Comparison of ENCODE assay signal across 26 mouse cellular contexts in the genomic region with DNA sequence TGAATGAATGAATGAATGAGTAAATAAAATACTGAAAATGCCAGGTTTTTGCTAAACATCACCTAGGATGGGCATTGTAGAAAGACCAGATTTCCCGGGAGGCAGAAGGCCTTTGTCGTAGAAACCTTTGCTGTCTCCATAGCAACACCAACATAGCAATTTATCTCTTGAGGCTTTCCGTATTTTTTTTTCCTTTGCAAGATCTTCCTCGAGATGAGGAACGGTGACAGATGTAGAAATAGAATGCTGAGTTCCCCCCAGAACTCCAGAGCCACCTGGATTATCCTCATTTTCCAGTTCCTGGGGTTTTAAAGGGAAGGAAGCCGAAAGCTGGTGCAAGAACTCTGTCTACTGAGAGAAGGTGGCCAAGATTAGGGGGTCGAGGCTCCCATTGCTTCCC. TPM values are rescaled to one million over a fixed set of nuclear protein-coding genes. Genes with fewer than 3 reads are reported as not detected.
A peak's percentile ranks its signal among the peaks of the same experiment; 100 is the strongest.
DNase-seq lines count a peak whose midpoint lies in the region; ATAC-seq and TF ChIP-seq lines count a peak whose summit lies in the region.
"Had no signal": no experiment of that assay in that cellular context is flagged by ENCODE, and none has a peak within 500 bp of the region (broad histone marks: within the 10 kb centered on the region; RNA-seq: fewer than 3 reads in every experiment).

No protein-coding gene starts in this region.

- no peak for TF ChIP-seq EP300 in lung, postnatal 0 days (IDR thresholded peaks at IDR 0.05)

- H3K4me3 ChIP-seq in forebrain, postnatal 0 days (ENCODE audit: low read depth, low read length), result no peak overlapping the region
- no peak overlapping the region for H3K4me3 ChIP-seq in forebrain, embryonic 13.5 days
- H3K4me3 ChIP-seq in heart, embryonic 15.5 days, result no peak overlapping the region
- no peak overlapping the region for H3K4me3 ChIP-seq in lung, postnatal 0 days (ENCODE audit: low read depth, low read length)
- H3K4me3 ChIP-seq in cortical plate, adult 2 months (ENCODE audit: insufficient read depth, low read length), result no peak overlapping the region
- H3K4me3 ChIP-seq: embryonic facial prominence, embryonic 13.5 days; erythroblast, embryonic 14.5 days; hindbrain, embryonic 15.5 days; intestine, embryonic 15.5 days; limb, embryonic 12.5 days had no signal

- H3K9ac ChIP-seq in forebrain, postnatal 0 days, result no peak overlapping the region
- H3K9ac ChIP-seq in forebrain, embryonic 13.5 days, result no peak overlapping the region
- H3K9ac ChIP-seq in heart, embryonic 15.5 days, result no peak overlapping the region
- H3K9ac ChIP-seq in lung, postnatal 0 days (replicated peaks; ENCODE audit: low read depth), result no peak overlapping the region
- H3K9ac ChIP-seq: embryonic facial prominence, embryonic 13.5 days; hindbrain, embryonic 15.5 days; intestine, embryonic 15.5 days; limb, embryonic 12.5 days; liver, postnatal 0 days had no signal

- DNase-seq in forebrain, postnatal 0 days, result no peak
- DNase-seq in heart, postnatal 36 days, result no peak
- no peak for DNase-seq in lung, postnatal 0 days (ENCODE audit: low spot score)
- no peak for DNase-seq in lung, postnatal 14 days
- DNase-seq: adrenal gland, adult 2 months; cerebellum, adult 11-12 months; embryo, embryonic 11 days; gastrocnemius, adult 2 months; kidney, adult 8-10 months; kidney, postnatal 10 days; liver, postnatal 0 days; lung, postnatal 10 days; right cerebral cortex, postnatal 14 days; thymus, adult 2 months; thymus, postnatal 4 days had no signal

- no peaks in the 10 kb centered on the region for H3K9me3 ChIP-seq in forebrain, postnatal 0 days (ENCODE audit: low read length)
- no peaks in the 10 kb centered on the region for H3K9me3 ChIP-seq in forebrain, embryonic 13.5 days (replicated peaks)
- H3K9me3 ChIP-seq in heart, embryonic 15.5 days (replicated peaks), result no peaks in the 10 kb centered on the region
- no peaks in the 10 kb centered on the region for H3K9me3 ChIP-seq in lung, postnatal 0 days (ENCODE audit: low read length)
- H3K9me3 ChIP-seq: embryonic facial prominence, embryonic 13.5 days; hindbrain, embryonic 15.5 days; intestine, embryonic 15.5 days; limb, embryonic 12.5 days had no signal

- H3K36me3 ChIP-seq in forebrain, postnatal 0 days (ENCODE audit: insufficient read depth), result peaks cover 38% of the 10 kb centered on the region
- peaks cover 47% of the 10 kb centered on the region for H3K36me3 ChIP-seq in forebrain, embryonic 13.5 days (ENCODE audit: poor library complexity, severe bottlenecking)
- peaks cover 20% of the 10 kb centered on the region; the same call in 1 of the 2 replicates for H3K36me3 ChIP-seq in heart, embryonic 15.5 days
- H3K36me3 ChIP-seq in lung, postnatal 0 days (ENCODE audit: insufficient read depth, low read length), result no peaks in the 10 kb centered on the region

- H3K27me3 ChIP-seq in forebrain, postnatal 0 days (ENCODE audit: insufficient read depth, low read length), result no peaks in the 10 kb centered on the region
- H3K27me3 ChIP-seq in forebrain, embryonic 13.5 days, result no peaks in the 10 kb centered on the region
- no peaks in the 10 kb centered on the region for H3K27me3 ChIP-seq in heart, embryonic 15.5 days
- H3K27me3 ChIP-seq in lung, postnatal 0 days (replicated peaks; ENCODE audit: insufficient read depth, low read length), result no peaks in the 10 kb centered on the region
- H3K27me3 ChIP-seq: embryonic facial prominence, embryonic 13.5 days; hindbrain, embryonic 15.5 days; intestine, embryonic 15.5 days; limb, embryonic 12.5 days; Patski had no signal

- WGBS in forebrain, postnatal 0 days, result 57% methylated on average over 7 of the region's 7 CpGs
- 82% methylated on average over 7 of the region's 7 CpGs for WGBS in forebrain, embryonic 13.5 days
- WGBS in heart, embryonic 15.5 days, result 66% methylated on average over 7 of the region's 7 CpGs
- 75% methylated on average over 7 of the region's 7 CpGs for WGBS in lung, postnatal 0 days

- TF ChIP-seq POLR2A in cortical plate, adult 2 months (IDR thresholded peaks at IDR 0.05; ENCODE audit: extremely low read depth, insufficient read depth, low read length), result no peak

- peak overlapping the region; percentile 62 for H3K27ac ChIP-seq in forebrain, postnatal 0 days (ENCODE audit: low read depth, low read length)
- H3K27ac ChIP-seq in forebrain, embryonic 13.5 days, result no peak overlapping the region
- peak overlapping the region; percentile 68; the same call in 1 of the 2 replicates for H3K27ac ChIP-seq in heart, embryonic 15.5 days
- 0 out of 2 replicates have a peak overlapping the region, but pooled peaks have one; percentile 23 for H3K27ac ChIP-seq in lung, postnatal 0 days (ENCODE audit: low read length)
- peak overlapping the region; percentile 18; the same call in 1 of the 2 replicates for H3K27ac ChIP-seq in cortical plate, adult 2 months (ENCODE audit: insufficient read depth, low read length)
- H3K27ac ChIP-seq: embryonic facial prominence, embryonic 13.5 days; hindbrain, embryonic 15.5 days; intestine, embryonic 15.5 days; limb, embryonic 12.5 days had no signal

- H3K4me1 ChIP-seq in forebrain, postnatal 0 days (ENCODE audit: insufficient read depth), result peaks cover under 1% of the 10 kb centered on the region; the same call in 1 of the 2 replicates
- peaks cover 6% of the 10 kb centered on the region for H3K4me1 ChIP-seq in forebrain, embryonic 13.5 days
- H3K4me1 ChIP-seq in heart, embryonic 15.5 days (replicated peaks), result peaks cover 22% of the 10 kb centered on the region
- H3K4me1 ChIP-seq in lung, postnatal 0 days (ENCODE audit: insufficient read depth, low read depth, low read length), result peaks cover 5% of the 10 kb centered on the region; the same call in 1 of the 2 replicates
- H3K4me1 ChIP-seq in cortical plate, adult 2 months (ENCODE audit: control insufficient read depth, insufficient read depth, low read length), result peaks cover 4% of the 10 kb centered on the region
- H3K4me1 ChIP-seq: limb, embryonic 12.5 days had no signal

- intact Hi-C loops in heart, postnatal 36 days (cut with DNase I), result loop anchor here (2.0 kb wide), 2 partner anchors 46 to 62 kb away; partner anchors contain the start of genes Fuk and St3gal2

- ATAC-seq in forebrain, postnatal 0 days, result no peak; the same call in 1 of the 2 replicates
- no peak for ATAC-seq in forebrain, embryonic 13.5 days
- no peak for ATAC-seq in heart, embryonic 15.5 days (replicated peaks; ENCODE audit: insufficient number of reproducible peaks, insufficient read depth, low FRiP score, low read depth)
- no peak for ATAC-seq in lung, postnatal 0 days
- no peak for ATAC-seq in megakaryocyte, adult 5-6 weeks (ENCODE audit: poor library complexity, severe bottlenecking)
- ATAC-seq: liver, postnatal 0 days had no signal

- no peak overlapping the region for H3K4me2 ChIP-seq in forebrain, postnatal 0 days (ENCODE audit: low read depth)
- H3K4me2 ChIP-seq in forebrain, embryonic 13.5 days, result no peak overlapping the region
- H3K4me2 ChIP-seq in heart, embryonic 15.5 days, result no peak overlapping the region
- no peak overlapping the region for H3K4me2 ChIP-seq in lung, postnatal 0 days (replicated peaks; ENCODE audit: low read depth, low read length)
- H3K4me2 ChIP-seq: embryonic facial prominence, embryonic 13.5 days; hindbrain, embryonic 15.5 days; intestine, embryonic 15.5 days; limb, embryonic 12.5 days; liver, embryonic 11.5 days had no signal

- TF ChIP-seq CTCF in forebrain, postnatal 0 days (IDR thresholded peaks at IDR 0.05; ENCODE audit: low read depth), result no peak
- no peak for TF ChIP-seq CTCF in lung, postnatal 0 days (IDR thresholded peaks at IDR 0.05)
- TF ChIP-seq CTCF in cortical plate, adult 2 months (IDR thresholded peaks at IDR 0.05; ENCODE audit: extremely low read depth, insufficient read depth, low read length), result no peak

RNA-seq across cellular contexts. Expression of gene Ddx19a, which starts 32.9 kb away (rescaled TPM):
- 32.5 and 44.3 TPM in 2 replicates for total RNA-seq in forebrain, postnatal 0 days (2014; rRNA removed)
- polyA plus RNA-seq in forebrain, postnatal 0 days (2015; fragmentation: Nextera tagmentation; extraction: Ambion mirVana), result 14.3 and 15.0 TPM in 2 replicates
- 14.0 and 14.7 TPM in 2 replicates for polyA plus RNA-seq in forebrain, embryonic 13.5 days (2015; fragmentation: Nextera tagmentation; extraction: Ambion mirVana)
- 8.6 and 12.5 TPM in 2 replicates for polyA plus RNA-seq in heart, embryonic 15.5 days (2015; fragmentation: Nextera tagmentation; extraction: Ambion mirVana)
- 10 to 100 TPM; 34.2 to 35.4 TPM for total RNA-seq in heart, postnatal 36 days (2021)
- 6.8 and 8.4 TPM in 2 replicates for polyA plus RNA-seq in lung, postnatal 0 days (2015; fragmentation: Nextera tagmentation; extraction: Ambion mirVana)
- 23.8 TPM in 2 replicates for polyA plus RNA-seq in cortical plate, adult 2 months (2012; rRNA removed)
- total RNA-seq in megakaryocyte, adult 5-6 weeks (2015), result 41.4 and 44.5 TPM in 2 replicates
- total RNA-seq in megakaryocyte, adult 5-6 weeks (2017), result 22.4 and 32.5 TPM in 2 replicates

RNA-seq across cellular contexts. Expression of gene St3gal2, which starts 44.9 kb away (rescaled TPM):
- 27.4 and 30.7 TPM in 2 replicates for total RNA-seq in forebrain, postnatal 0 days (2014; rRNA removed)
- polyA plus RNA-seq in forebrain, postnatal 0 days (2015; fragmentation: Nextera tagmentation; extraction: Ambion mirVana), result 16.0 and 22.1 TPM in 2 replicates
- polyA plus RNA-seq in forebrain, embryonic 13.5 days (2015; fragmentation: Nextera tagmentation; extraction: Ambion mirVana), result 17.1 and 18.1 TPM in 2 replicates
- 15.2 and 17.2 TPM in 2 replicates for polyA plus RNA-seq in heart, embryonic 15.5 days (2015; fragmentation: Nextera tagmentation; extraction: Ambion mirVana)
- total RNA-seq in heart, postnatal 36 days (2021), result 10 to 100 TPM; 27.5 to 28.3 TPM
- polyA plus RNA-seq in lung, postnatal 0 days (2015; fragmentation: Nextera tagmentation; extraction: Ambion mirVana), result 15.5 and 16.7 TPM in 2 replicates
- 57.8 and 64.8 TPM in 2 replicates for polyA plus RNA-seq in cortical plate, adult 2 months (2012; rRNA removed)
- total RNA-seq in megakaryocyte, adult 5-6 weeks (2015), result 23.1 and 25.0 TPM in 2 replicates
- total RNA-seq in megakaryocyte, adult 5-6 weeks (2017), result 15.2 and 17.0 TPM in 2 replicates
